Mouse (Mus musculus) liver, adult (tissue): ENCODE results near the gene Fto.

Experiments
- GATA4 ChIP-seq: IDR thresholded peaks from 2 replicates; pipeline ENCODE4 v1.6.1; 2014; ENCODE audit warnings: mild to moderate bottlenecking, low read length; ENCODE audit not compliant: insufficient replicate concordance

Fto gene

DNA sequence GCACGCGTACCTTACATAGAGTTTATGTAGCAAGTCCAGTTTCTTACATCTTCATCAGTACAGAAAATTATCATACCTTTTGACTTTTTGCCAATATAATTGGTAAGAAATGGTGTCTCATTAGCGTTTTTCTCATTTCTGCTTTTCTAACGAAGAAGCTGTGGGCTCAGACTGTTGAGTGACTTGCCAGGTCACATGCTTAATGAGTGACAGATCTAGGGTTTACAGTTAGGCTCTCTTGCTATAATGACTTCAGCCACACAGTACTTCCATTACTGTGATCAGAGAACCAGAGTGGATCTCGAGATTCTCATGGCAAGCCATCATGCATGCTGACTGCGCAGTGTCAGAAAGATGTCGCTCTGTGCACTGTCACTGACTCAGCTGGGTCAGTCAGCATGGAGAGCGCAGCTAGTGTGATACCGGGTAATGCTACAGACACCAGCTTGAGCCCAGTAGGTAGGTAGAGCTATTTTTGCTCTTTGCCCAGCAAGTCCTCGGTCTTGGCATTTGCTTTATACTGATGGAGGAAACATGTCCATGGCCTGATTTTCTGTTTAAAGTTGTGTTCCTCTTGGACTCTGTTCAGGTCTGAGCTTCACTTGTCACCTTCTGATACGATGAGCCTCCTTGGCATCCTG lies 188.8 kb downstream of the Fto start:
- TF ChIP-seq GATA4 = no peak

DNA sequence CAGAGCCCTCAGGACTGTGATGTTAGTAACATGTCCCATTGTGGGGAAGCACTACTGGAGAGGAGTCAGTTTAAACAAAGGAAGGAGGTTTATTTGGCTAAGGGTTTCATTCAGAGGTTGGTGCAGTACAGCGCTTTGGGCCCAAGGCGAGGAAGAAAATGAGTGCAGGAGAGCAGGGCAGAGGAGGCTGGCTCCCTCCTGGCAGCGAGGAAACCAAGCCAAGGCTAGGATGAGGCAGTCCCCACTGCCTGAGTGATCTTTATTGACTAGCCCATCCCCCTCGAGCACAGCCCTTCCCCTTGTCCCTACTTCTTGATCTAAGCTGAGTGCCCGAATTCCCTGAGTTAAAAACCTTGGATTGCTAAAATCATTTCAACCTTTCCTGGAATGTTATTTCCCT lies 189.5 kb downstream of the Fto start:
- TF ChIP-seq GATA4 = no peak

DNA sequence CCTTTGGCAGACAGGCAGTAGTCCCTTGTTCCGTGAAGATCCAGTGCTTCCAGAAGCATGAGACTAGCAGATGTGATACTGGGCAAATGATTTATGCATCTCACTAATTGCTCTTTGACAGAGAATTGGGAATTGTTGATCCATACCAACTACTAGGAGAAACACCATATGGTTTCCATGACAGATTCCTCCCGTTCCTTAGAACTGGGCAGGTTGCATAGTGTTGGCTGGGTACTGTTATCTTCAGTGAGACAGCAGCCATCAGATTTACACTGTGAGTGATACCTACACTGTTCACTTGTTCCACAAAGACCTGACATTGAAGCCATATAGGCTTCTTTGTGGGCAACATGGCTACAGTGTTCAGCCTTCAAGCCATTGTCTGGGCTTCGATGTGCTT lies 191.0 kb downstream of the Fto start:
- no peak for TF ChIP-seq GATA4

DNA sequence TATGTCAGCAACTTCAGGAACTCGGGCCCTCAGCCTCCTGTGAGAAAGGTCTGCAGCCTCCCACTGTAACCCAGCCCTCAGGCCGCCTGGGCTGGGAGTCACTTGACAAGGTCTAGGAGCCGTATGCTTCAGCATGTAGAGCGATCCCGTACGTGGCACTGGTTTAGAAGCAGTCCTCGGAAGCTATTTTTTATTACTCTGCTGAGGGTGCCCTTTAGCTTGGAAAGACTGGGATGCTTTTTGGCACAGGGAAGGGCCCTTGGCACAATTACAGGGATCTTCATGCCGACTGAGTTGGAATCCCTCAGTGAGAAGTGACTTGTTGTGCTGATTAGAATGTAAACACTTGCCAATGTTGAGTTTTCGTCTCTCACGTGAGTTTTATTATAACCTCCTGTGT lies 191.6 kb downstream of the Fto start:
- TF ChIP-seq GATA4 = no peak

DNA sequence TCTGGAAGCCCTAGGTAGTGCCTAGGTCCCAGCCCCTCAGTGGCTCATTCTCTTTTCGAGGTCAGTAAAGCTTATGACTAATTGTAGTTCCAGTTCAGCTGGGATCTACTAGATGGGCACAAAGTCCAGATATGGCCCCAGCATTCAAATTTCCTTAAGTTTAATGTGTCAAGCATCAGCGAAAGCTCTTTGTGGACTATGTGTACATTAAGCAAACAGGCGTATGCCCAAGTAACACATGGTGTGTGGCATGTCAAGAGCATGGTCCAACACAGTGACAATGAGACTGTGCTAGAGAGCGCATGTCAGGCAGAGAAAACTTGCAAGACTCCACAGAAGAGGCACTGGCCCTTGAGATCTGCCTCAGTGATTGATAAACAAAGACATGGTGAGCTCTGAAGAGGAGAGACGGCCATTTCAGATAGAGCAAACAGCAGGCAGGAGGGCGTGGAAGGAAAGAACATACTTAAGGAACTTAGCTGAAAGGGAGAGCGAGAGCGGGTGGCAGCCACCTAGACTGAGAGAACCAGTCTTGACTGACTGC lies 192.2 kb downstream of the Fto start:
- no peak for TF ChIP-seq GATA4

DNA sequence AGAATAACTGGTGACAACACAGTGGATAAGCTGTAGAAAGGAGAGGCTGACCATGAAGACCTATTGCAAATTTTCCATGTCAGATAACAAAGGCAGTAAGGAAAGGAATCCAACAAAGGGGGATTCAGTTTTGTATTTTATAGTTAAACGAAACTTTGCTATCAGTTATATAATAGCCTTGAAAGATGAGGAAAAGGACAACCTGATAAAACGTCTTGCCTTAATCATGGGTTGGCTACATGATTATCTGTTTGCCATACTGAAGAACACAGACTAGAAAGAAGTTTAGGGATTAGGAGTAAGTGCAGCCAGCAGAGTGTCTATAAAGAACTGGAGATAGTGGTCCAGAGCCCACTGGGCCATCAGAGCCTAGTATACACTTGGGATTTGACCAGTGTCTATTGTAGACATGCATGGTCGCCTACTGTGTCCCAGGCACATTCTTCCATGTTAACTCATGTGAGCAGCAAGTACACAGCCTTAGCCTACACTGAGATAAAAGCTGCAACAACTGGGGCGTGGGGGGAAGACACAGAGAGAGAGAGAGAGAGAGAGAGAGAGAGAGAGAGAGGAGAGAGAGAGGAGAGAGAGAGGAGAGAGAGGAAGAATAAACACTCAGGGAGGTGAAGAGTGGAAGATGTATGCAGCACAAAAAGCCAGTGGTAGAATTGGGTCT lies 192.8 kb downstream of the Fto start:
- no peak for TF ChIP-seq GATA4

DNA sequence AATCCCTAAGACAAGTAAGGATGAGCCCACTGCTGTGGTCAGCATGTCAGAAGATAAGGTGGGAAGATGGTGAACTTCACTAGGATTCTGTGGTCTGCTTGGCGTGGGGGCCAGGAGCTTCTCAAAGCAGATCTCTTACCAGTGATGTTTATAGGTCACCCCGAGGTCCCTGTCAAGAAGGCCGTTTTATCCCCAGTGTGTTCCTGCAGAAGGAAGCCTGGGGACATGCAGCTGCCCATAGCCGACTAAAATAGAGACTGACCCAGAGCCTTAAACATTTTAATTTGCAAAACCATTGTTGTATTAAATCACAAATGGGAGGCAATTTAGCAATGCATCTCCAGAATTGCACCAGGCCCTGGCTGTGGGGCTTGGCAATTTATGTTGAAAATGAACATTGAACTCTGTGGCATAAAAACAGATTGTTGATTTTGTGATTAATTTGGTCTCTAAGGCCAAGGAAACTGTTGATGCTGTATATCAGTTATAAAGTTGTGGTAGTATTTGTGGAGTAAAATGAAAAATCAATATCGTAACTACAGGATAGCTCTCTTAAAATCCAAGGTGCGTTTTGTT lies 193.4 kb downstream of the Fto start:
- no peak for TF ChIP-seq GATA4

DNA sequence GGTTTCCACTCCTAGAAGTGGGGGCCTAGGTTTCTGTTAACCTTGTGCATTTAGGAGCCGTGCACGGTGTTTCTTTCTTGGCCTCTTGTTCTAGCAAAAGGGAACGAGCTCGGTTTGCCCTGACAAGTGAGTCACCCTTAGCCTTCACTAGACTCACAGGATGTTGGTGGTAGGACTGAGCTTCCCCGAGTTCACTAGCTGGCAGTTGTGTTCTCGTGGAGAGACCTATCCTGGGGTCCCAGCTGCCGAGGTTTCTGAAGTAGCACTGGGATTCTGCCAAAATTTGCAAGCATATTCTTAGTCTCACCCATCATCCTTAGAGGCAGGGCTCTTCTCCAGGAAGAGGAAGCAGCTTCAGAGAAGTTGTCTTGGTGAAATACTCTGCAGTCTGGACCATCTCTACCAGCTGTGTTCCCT lies 194.4 kb downstream of the Fto start:
- no peak for TF ChIP-seq GATA4

DNA sequence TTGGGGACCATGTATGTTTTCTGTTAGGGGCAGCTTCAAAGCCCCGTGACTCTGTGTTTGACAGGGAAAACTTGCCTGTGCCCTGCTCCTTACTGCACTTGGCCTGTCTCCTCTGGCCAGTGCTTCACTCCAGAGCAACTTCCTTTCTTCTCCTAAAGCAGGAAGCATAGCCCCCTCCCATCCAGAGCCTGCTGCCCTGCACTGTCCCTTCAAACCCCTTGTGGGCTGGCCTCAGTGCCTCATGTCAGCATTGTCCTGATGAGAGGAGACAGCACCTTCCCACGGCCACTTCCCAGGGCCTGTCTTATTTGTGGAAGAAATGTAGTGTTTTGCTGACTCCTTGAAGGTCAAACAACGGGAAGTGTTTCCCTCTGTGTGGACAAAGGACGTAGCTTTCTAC lies 195.0 kb downstream of the Fto start:
- TF ChIP-seq GATA4 = no peak

DNA sequence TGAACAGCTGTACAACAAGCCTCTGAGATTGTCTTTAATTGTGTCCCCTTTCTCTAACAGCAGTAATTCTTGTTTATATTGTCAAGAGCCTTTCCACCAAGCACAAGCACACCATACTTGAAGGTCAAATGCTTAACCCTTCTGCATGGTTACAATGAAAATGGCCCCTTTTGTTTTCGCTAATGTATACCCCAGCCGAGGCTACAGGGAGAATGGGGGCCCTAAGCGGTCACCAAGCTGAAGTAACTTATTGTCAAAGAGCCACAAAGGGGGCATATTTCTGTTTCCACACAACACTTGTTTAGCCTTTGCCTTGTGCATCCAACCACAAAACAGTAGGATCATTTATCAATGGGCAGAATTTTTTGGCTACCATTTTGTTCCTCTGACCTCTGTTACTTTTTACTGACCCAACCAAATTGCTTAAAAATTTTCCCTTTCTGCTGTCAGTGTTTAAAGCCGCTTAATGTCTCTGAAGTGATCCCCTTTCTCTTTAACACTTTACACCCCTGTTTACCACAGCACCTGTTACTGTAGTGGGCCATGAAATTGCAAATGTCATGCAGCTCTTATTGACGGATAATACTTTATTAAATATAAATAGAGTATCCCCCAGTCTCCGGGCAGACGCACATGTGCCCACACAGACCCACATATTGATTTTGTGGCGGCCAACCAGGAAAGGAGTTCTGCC lies 196.0 kb downstream of the Fto start:
- TF ChIP-seq GATA4 = no peak

DNA sequence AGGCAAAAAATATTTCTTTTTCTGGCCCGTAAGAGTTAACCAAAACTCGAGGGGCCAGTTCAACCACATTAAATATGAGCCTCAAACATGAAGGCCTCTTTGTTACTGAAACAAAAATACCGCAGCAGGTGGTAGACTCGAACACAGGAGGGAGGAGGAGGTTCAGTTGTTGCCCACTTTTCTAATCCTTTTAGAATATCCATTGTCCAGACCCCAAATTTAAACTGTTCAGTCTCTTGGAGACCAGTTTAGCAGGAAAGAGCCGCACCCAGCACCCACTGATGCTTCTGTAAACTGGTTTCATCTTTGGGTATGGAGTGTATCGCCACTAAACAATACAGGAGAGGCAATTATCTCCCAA lies 196.6 kb downstream of the Fto start:
- TF ChIP-seq GATA4 = no peak

DNA sequence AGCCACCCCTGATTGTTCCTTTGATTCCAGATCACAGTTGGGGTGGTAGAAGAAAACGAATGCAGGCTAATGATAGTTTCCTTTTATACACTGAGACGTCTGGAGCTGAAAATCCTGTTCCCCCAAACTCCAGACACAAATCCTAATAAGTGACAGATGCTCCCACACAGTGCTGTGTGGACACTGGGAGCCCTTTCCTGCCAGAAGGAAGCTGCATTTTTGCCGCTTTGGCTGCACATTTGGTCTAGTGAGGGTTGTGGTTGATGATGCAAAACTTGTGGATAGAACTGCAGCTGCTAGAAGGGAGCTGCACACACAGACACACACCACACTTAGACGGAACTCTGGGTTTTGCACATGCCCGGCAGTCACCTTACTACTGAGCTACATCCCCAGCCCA lies 197.4 kb downstream of the Fto start:
- no peak for TF ChIP-seq GATA4

DNA sequence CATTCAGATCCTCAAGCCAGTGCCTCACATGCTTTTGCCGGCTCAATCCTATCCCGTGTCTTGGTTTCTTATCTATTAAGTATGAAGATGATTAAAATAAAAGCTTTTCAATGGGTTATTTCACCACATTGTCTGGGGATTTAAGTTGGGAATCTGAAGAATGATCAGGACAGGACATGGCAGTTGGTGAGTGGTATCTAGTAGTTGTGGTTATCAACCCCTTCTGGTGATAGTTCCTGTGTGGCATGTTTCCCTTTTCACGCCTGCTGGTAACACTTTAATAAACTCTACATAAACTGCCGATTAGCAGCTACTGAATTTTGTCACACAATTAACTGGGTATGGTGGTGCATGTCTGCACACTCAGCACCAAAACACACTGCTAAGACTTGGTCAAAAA lies 198.6 kb downstream of the Fto start:
- no peak for TF ChIP-seq GATA4

DNA sequence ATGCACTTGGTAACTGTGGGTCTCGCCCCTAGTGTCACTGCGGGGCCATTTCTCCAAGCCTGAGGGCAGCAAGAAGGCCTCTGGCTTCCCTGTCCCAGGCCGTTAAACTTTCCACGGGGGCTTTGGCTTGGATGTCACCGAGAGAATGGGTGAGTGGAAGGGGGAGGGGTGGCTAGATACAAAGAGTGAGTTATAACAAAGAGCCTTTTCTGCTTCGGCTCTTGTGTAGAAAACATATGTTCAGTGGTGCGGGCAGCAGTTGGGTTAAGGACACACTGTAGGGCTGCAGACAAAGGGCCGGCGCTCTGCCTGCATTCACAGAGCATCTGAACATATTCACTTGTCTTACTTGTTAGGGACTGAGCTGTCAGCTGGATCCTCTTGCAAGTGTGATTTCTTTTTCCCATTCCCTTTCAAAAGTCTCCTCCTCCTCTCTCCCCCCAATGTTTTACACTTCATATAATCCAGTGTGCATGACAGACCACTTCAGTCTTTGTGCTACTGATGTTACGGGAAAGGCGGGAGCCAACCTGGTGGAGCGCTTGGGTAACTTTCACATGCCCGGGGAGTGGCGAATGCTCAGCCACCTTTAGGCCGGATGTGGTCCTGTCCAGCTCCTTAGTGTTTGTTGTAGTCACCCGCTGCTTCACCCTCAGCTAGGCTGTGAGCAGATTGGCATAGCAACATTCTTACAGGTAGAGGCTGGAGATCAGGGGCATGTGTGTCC lies 201.6 kb downstream of the Fto start:
- TF ChIP-seq GATA4 = no peak

DNA sequence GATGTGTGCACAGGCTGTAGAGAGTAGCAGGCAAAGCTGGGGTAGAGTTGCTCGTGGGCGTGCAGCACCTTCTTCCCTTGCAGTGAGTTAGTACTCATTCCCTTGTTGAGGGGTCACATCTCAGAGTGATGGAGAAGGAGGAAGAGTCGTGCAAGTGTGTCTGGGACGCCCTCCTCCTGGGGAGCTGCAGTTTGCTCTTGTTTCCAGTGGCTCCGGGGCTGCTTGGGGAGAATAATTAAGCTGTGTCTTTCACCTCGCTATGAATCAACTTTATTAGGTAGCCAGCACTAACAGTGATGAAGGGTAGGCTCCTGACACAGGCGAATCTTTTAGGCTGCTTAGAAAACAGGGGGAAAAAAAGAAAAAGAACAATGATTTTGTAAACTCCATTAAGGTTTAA lies 203.1 kb downstream of the Fto start:
- TF ChIP-seq GATA4 = no peak
